Mouse (Mus musculus): Measurements from ENCODE around the gene Corin. TPM values are rescaled to one million over a fixed set of nuclear protein-coding genes. Genes with fewer than 3 reads are reported as not detected.

Corin gene
- polyA plus RNA-seq (2016; fragmentation: Nextera tagmentation; extraction: Ambion mirVana) = 1.0 and 1.3 TPM in 2 replicates

DNA sequence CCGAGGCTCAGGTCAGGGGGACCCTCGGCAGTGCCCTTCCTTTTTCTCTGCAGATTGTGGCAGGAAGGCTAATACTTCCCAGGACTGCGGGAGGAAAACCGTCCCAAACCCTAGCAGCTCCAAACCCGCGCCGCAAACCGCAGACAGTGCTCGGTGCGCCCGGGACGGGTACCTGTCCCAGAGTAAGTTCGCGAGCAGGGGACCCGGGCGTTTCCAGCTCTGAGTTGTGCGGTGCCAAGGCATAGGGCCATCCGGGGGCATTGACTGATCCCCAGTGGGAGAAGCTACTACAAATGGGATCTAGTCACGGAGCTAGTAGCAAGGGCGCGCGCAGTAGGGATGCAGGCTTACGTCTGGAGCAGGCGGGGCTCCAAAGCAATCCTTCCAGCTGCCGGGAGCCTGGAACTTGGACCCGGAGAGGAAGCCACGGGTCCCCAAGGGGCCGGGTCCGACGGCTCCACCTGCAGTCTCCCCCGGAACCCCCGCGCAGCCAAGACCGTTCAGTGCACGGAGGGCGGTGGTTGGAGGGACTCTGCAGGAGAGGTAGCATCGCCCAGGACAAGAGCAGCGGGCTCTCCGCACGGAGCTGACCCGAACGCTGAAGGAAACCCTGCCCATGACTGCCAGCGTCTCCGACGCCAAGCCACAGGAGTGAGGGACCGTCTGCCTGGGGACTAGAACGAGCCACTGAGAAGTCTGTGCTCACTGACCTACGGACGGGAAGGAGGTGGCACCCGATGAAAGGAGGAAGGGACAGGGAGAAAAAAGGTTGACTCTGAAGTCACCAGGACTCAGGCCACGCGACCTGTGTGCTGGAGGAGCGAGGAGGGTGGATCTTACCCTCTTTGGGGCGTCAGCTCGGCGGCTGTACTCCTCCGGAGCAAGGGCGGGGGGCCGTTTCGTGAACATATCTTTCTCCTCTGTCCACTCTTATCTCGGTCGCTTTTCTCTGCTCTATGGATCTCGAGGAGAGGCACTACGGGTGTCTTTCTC lies at the start of gene Corin:
Gene Corin, minus strand, starts transcription at position 943 of the 993 bp plus-strand sequence.
- 0 out of 2 replicates have a peak within 1 kb of the TSS, but pooled peaks have one; percentile 21 for H3K27ac ChIP-seq
- WGBS = 2% methylated on average over 64 of the region's 64 CpGs
- H3K4me3 ChIP-seq = peak within 1 kb of the TSS; percentile 51
- H3K9me3 ChIP-seq = no peaks in the 10 kb centered on the region
- no peaks in the 10 kb centered on the region for H3K36me3 ChIP-seq (replicated peaks)
- DNase-seq (ENCODE audit: extremely low spot score, low spot score) = peak; percentile 26
- peaks cover 49% of the 10 kb centered on the region for H3K27me3 ChIP-seq (ENCODE audit: poor library complexity, severe bottlenecking)
- peaks cover 24% of the 10 kb centered on the region for H3K4me1 ChIP-seq

DNA sequence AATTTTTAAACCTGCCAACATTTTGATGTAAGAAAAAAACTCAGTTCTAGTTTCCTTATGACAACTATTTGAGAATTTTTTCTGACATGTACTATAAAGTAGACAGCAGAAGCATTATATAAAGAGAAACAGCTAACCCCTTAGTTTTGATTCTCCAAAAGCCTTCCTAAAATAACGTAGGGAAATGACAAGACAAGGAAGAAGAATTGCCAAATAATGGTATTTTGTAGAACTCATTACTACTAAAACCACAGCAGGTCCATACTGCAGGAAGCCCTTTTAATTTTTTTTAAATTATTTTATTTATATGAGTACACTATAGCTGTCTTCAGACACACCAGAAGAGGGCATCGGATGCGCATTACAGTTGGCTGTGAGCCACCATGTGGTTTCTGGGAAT lies 46.9 kb upstream of the Corin start:
- no peak overlapping the region for H3K4me3 ChIP-seq
- H3K27me3 ChIP-seq (ENCODE audit: poor library complexity, severe bottlenecking) = no peaks in the 10 kb centered on the region
- WGBS = 96% methylated on average over 3 of the region's 3 CpGs
- H3K27ac ChIP-seq = no peak overlapping the region
- no peaks in the 10 kb centered on the region for H3K9me3 ChIP-seq
- no peaks in the 10 kb centered on the region for H3K4me1 ChIP-seq
- peaks cover 75% of the 10 kb centered on the region for H3K36me3 ChIP-seq (replicated peaks)
- DNase-seq (ENCODE audit: extremely low spot score, low spot score) = no peak

DNA sequence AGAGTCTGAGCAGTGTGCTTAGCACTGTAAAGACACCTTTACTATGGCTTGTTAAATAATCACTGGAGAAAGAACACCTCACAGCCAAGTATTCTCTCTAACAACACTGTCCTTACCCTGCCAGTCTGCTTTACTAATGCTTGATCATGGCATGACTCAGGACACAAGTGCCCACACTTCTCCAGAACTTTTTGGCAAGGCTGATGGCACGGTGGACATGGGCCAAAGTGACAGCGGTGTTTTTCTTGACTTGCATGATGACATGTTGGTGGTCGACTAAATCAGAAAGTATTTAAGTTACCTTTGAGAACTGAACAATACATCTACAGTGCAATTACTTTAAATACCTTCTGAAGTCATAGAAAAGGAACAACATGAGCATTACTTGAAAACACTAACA lies 24.6 kb upstream of the Corin start:
- Histone ChIP-seq H3K27ac (no peak overlapping the region), H3K9me3 (no peaks in the 10 kb centered on the region), H3K27me3 (ENCODE audit: poor library complexity, severe bottlenecking) (no peaks in the 10 kb centered on the region), H3K4me1 (no peaks in the 10 kb centered on the region), H3K36me3 (replicated peaks) (peaks cover 71% of the 10 kb centered on the region), H3K4me3 (no peak overlapping the region)
- 94% methylated on average over 3 of the region's 3 CpGs for WGBS
- DNase-seq (ENCODE audit: extremely low spot score, low spot score) = no peak

DNA sequence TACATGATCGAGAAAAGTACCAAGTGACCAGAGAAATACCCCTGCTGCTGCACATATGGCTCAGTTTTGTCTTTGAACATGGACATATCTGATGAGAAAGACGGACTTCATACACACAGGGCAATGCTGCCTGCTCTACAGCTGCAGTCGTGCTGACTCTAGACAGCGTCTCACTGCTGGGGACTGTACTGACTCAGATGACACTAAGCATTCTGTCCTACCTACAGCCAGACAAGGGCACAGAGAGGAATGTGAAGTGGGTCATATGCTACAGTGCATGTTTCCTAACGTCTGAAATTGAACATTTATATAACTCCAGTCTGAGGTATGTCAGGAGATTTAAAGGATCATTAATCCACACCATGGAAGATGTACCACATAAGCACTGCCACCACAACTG lies 9.5 kb upstream of the Corin start:
- Histone ChIP-seq H3K27me3 (ENCODE audit: poor library complexity, severe bottlenecking) (no peaks in the 10 kb centered on the region), H3K36me3 (replicated peaks) (peaks cover 62% of the 10 kb centered on the region), H3K27ac (no peak overlapping the region), H3K4me1 (no peaks in the 10 kb centered on the region), H3K4me3 (no peak overlapping the region), H3K9me3 (no peaks in the 10 kb centered on the region)
- DNase-seq (ENCODE audit: extremely low spot score, low spot score) = no peak
- 91% methylated on average over 5 of the region's 5 CpGs for WGBS

DNA sequence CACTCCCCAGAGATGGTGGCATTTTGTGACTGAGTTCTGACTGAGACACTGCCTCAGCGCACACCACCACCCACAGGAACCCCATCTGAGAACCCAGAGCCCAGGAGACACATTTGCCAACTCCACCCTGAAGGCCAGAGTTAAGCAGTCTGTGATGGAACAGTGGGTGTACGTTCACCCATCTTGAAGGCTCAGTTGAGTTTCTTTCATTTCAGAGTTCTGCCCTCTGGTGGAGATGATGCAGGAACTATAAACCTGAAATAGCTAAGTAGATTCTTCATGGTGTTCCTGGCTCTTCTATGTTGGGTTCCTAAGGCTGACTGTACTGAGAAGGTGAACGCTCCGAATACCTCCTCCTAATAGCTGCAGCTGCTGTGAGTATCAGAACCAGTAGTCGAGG lies 1.5 kb upstream of the Corin start:
- Histone ChIP-seq H3K4me1 (peaks cover 24% of the 10 kb centered on the region), H3K9me3 (no peaks in the 10 kb centered on the region), H3K27ac (no peak overlapping the region), H3K4me3 (no peak overlapping the region), H3K27me3 (ENCODE audit: poor library complexity, severe bottlenecking) (peaks cover 49% of the 10 kb centered on the region), H3K36me3 (replicated peaks) (no peaks in the 10 kb centered on the region)
- DNase-seq (ENCODE audit: extremely low spot score, low spot score) = no peak
- 83% methylated on average over 5 of the region's 5 CpGs for WGBS

DNA sequence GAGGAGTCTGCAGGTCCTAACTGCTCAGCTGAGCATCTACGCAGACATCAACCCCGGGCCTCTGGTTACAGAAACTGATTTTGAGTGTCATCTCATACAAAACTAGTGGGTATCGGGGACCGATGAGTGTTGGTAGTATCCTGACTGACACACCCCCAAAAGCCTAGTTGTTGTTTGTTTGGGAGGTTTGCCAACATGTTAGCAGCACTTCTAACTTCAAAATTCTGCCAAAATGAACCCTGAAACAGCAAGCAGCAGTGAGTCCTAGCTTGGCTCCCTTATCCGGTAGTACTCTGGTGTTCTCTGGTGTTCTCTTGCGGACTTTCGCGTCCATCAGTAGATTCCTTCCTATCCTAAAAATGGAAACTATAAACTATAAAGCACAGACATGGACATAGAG lies 1.5 kb downstream of the Corin start:
- WGBS = 73% methylated on average over 8 of the region's 8 CpGs
- Histone ChIP-seq H3K36me3 (replicated peaks) (no peaks in the 10 kb centered on the region), H3K27me3 (ENCODE audit: poor library complexity, severe bottlenecking) (peaks cover 49% of the 10 kb centered on the region)

DNA sequence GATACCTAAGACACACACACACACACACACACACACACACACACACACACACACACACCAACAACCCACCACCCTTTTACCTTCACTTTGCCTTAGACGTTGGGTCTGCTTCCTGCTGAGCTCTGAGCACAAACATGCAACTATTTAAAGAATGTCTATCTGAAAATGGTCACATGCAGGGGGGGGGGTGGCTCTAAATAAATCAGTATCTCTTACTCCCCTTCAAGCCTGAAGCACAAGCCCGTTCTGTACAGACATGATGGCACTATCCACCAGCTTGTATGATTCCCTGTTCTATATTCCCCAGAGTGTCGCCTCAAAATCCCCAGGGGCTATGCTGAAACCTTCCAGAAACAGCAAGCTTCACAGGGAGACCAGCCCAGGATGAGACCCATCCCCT lies 2.5 kb downstream of the Corin start:
- Histone ChIP-seq H3K4me3 (no peak overlapping the region), H3K27me3 (ENCODE audit: poor library complexity, severe bottlenecking) (peaks cover 49% of the 10 kb centered on the region), H3K4me1 (peaks cover 24% of the 10 kb centered on the region), H3K9me3 (no peaks in the 10 kb centered on the region), H3K36me3 (replicated peaks) (no peaks in the 10 kb centered on the region), H3K27ac (no peak overlapping the region)
- no peak for DNase-seq (ENCODE audit: extremely low spot score, low spot score)
- 57% methylated on average over 3 of the region's 3 CpGs for WGBS

More for the DNA sequence above, 1.5 kb downstream of the Corin start:
- Histone ChIP-seq H3K9me3 (no peaks in the 10 kb centered on the region), H3K27ac (no peak overlapping the region), H3K4me1 (peaks cover 24% of the 10 kb centered on the region), H3K4me3 (no peak overlapping the region)
- no peak for DNase-seq (ENCODE audit: extremely low spot score, low spot score)

DNA sequence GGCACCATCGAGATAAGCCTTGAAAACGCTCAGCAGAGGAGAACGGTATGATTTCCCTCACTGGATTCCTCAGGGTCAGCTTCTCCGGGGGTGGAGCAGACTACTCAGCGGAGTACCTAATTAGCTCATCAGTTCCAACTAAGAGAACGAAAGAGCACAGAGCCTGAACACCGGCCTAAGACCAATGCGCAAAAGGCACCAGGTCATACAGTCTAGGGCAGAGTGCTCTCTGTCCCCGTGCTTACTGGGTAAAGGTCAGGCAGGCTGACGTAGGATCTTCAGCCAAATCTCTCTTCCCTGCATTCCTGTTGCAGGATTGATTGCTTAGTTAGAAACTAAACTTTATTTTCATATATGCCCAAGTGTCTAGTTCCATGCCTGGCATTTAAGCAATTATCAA lies 6.0 kb downstream of the Corin start:
- Histone ChIP-seq H3K36me3 (replicated peaks) (no peaks in the 10 kb centered on the region), H3K9me3 (no peaks in the 10 kb centered on the region), H3K27me3 (ENCODE audit: poor library complexity, severe bottlenecking) (peaks cover 23% of the 10 kb centered on the region), H3K27ac (no peak overlapping the region), H3K4me3 (no peak overlapping the region), H3K4me1 (peaks cover 9% of the 10 kb centered on the region)
- no peak for DNase-seq (ENCODE audit: extremely low spot score, low spot score)
- 80% methylated on average over 10 of the region's 10 CpGs for WGBS

DNA sequence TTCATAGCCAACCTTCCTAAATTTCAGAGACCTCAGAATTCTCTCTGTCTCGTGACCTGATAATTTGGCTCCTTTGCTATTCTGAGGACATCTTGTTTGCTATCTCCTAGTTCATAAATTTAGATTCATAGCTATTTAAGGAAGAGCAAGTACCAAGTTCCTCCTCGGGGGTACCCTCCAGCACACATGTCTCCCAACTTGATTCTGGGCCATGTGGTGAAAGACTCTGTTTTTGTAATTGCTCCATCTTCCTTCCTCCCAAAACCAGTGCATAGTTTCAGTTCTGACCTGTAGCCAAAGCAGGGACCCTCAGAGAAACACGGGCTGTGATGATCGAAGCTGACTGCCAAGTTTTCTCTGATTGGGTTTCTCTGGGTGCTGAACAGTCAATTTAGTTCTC lies 7.5 kb downstream of the Corin start:
- H3K36me3 ChIP-seq (replicated peaks) = no peaks in the 10 kb centered on the region
- 87% methylated on average over 4 of the region's 4 CpGs for WGBS
- DNase-seq (ENCODE audit: extremely low spot score, low spot score) = no peak
- no peak overlapping the region for H3K27ac ChIP-seq
- no peak overlapping the region for H3K4me3 ChIP-seq
- peaks cover 2% of the 10 kb centered on the region; the same call in 1 of the 2 replicates for H3K4me1 ChIP-seq
- H3K27me3 ChIP-seq (ENCODE audit: poor library complexity, severe bottlenecking) = peaks cover 8% of the 10 kb centered on the region
- 0 out of 2 replicates have a peak, but pooled peaks cover 3% of the 10 kb centered on the region for H3K9me3 ChIP-seq

DNA sequence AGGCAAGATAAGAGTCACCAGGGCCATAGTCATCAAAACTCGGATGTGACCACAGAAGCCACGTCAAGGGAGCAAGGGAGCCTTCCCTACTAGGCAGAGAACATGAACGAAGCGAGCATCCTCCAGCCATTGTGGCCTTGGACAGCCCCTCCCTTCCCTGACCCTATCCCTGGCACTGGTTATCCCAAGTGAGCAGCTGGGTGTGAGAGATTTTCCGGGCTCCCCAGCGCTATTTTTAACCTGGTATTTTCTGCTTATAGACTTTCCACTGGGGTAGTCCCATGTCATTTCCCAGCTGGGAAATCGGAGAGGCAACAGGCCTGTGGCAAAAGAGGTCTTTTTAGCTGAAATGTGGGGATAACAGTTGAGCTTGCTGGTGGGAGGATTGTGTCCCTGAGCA lies 10.4 kb downstream of the Corin start:
- no peak overlapping the region for H3K4me3 ChIP-seq
- no peak overlapping the region for H3K27ac ChIP-seq
- DNase-seq (ENCODE audit: extremely low spot score, low spot score) = no peak
- H3K36me3 ChIP-seq (replicated peaks) = no peaks in the 10 kb centered on the region
- no peaks in the 10 kb centered on the region for H3K27me3 ChIP-seq (ENCODE audit: poor library complexity, severe bottlenecking)
- no peaks in the 10 kb centered on the region for H3K4me1 ChIP-seq
- 87% methylated on average over 7 of the region's 7 CpGs for WGBS
- H3K9me3 ChIP-seq = 0 out of 2 replicates have a peak, but pooled peaks cover 3% of the 10 kb centered on the region

DNA sequence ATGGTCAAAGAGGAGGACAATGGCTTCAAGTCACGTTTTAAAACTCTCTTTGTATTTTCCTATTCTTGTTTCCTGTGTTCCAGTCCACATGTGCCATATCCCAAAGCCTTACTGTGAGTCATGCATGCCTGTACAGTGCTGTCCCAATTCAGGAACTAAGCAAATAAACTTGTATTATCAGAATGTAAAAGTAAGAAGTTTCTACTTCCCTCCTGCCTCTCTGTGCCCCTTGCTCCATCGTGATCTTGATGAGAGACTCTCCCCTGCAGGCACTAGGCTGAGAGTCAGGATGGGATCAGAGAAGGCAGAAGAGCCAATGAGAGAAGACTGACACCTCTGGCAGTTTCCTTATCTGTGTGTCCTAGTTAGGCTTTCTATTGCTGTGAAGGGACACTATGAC lies 13.0 kb downstream of the Corin start:
- Histone ChIP-seq H3K4me3 (no peak overlapping the region), H3K36me3 (replicated peaks) (no peaks in the 10 kb centered on the region), H3K9me3 (0 out of 2 replicates have a peak, but pooled peaks cover 3% of the 10 kb centered on the region), H3K27ac (no peak overlapping the region), H3K27me3 (ENCODE audit: poor library complexity, severe bottlenecking) (no peaks in the 10 kb centered on the region), H3K4me1 (no peaks in the 10 kb centered on the region)
- WGBS = 64% methylated on average over 2 of the region's 2 CpGs
- no peak for DNase-seq (ENCODE audit: extremely low spot score, low spot score)

DNA sequence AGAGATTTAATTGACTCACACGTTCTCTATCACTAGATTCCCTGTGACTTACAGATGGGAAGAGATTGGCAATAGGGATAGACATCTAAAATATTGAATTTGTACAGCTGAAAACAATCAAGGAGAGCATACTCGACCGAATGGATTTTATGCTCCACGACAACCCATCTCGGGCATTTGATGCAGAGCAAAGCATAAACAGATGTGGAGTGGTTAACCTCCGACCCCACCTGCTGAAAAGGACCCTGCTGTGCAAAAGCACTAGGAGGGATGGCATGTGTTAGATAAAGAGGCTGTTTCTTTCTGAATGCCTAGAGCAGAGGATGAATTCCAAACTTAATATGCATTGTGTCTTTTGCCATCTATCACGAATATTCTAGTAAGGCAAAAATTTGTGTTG lies 23.8 kb downstream of the Corin start:
- Histone ChIP-seq H3K4me1 (peaks cover 9% of the 10 kb centered on the region), H3K4me3 (no peak overlapping the region), H3K36me3 (replicated peaks) (no peaks in the 10 kb centered on the region), H3K27ac (no peak overlapping the region), H3K9me3 (no peaks in the 10 kb centered on the region), H3K27me3 (ENCODE audit: poor library complexity, severe bottlenecking) (no peaks in the 10 kb centered on the region)
- DNase-seq (ENCODE audit: extremely low spot score, low spot score) = peak; percentile 39
- WGBS = 28% methylated on average over 7 of the region's 7 CpGs

DNA sequence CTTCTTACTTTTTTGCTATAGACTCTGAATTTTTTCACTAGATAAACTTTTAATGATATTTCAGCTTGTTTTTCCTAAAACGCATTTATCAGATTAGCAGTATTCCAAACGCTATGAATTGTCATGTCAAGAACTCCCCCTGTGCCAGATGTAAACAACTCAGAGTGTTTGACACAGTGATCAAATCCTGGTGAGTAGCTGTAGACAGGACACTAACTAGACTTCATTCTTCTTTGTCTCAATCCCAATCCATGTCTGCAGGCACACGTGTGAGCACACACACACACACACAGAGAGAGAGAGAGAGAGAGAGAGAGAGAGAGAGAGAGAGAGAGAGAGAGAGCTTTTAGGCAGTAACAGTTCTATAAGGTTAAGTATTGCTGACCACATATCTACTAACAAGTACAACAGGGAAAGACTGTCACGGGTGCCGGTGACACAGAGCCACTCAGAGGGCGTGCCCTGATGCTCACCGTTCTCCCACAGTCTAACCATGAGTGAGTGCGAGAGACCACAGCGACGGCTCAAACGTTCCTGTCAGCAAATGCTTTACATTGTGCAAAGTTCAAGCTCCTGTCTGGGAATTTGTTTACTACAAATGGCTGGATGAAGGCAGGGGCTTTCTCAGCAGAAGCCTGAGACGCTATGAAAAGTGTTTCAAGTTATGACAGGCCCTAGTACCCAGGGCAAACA lies 31.8 kb downstream of the Corin start:
- Histone ChIP-seq H3K4me3 (no peak overlapping the region), H3K4me1 (no peaks in the 10 kb centered on the region), H3K27me3 (ENCODE audit: poor library complexity, severe bottlenecking) (no peaks in the 10 kb centered on the region), H3K36me3 (replicated peaks) (no peaks in the 10 kb centered on the region), H3K27ac (no peak overlapping the region), H3K9me3 (no peaks in the 10 kb centered on the region)
- no peak for DNase-seq (ENCODE audit: extremely low spot score, low spot score)
- WGBS = 83% methylated on average over 12 of the region's 12 CpGs

Measured in forebrain, embryonic 10.5 days (tissue).